Mouse (Mus musculus): Measurements from ENCODE around the gene Mgam.
A peak's percentile ranks its signal among the peaks of the same experiment; 100 is the strongest.
"Not testable (repeated sequence)": the region's sequence is repeated elsewhere in the genome, so short reads cannot be mapped to it uniquely, and the experiment has no call there.

Gene Mgam

GRCm38 (mm10) chr6:40628406-40629000, at the start of gene Mgam:
Gene Mgam (plus strand): TSS chr6:40628831.
- DNase-seq (ENCODE audit: low read depth), result no peak

DNA sequence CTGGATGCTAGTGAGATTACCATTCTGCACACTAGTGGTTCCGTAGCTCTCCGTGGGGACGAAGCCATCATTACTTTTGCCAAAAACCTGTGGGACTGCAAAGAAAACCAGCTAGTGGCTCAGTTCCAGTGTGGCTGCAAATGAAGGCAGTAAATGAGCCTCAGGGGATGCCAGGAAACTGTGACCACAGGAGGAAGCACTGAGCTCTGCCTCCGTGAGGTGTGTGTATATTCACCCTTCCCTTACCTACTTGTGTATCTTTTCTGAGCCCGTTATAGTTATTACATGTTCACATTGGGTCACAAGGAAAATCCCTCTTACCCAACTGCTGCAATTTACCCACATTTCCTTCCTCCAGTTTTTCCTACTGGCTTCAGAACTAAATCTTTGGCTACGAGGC, 44.3 kb upstream of the Mgam start:
- DNase-seq (ENCODE audit: low read depth), result no peak

- no peak for DNase-seq (ENCODE audit: low read depth)
Observed at GRCm38 (mm10) chr6:40585645-40586044, 43.0 kb upstream of the Mgam start, which contains the start of gene Clec5a. Gene Clec5a (minus strand): TSS chr6:40585821.

- DNase-seq (ENCODE audit: low read depth), result no peak
Observed at GRCm38 (mm10) chr6:40588346-40588745, 40.3 kb upstream of the Mgam start.

DNA sequence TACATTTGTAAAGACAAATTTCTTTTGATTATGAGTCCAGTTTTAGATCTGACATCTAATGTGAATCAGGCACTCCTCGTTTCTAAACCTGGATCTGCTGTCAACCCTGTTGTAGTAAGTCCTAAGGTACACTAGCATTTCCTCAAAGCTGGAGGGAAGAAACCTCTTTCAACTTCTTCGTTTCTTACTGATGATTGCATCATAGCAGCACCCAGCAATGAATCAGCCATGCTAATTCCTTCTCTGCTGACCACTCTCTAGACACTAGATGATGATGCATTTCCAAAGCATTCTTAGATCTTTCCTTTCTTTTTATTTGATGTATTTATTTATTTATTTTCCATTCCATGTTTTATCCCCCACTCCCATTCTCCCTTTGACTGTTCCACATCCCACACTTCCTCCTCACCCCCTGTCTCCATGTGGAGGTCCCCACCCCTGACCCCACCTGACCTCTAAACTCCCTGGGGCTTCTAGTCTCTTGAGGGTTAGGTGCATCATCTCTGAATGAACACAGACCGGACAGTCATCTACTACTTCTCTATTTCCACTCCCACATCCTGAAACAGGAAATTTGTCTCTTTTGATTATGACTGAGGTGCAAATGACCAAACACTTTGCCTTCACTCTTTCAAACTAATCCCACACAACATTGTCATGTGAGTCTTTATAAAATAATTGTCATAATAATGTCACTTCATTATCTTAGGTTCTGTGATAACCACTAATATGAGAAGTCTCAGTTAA, 33.7 kb upstream of the Mgam start:
- no peak for DNase-seq (ENCODE audit: low read depth)

GRCm38 (mm10) chr6:40598546-40598945, 30.1 kb upstream of the Mgam start:
- DNase-seq (ENCODE audit: low read depth), result not testable (repeated sequence)

DNA sequence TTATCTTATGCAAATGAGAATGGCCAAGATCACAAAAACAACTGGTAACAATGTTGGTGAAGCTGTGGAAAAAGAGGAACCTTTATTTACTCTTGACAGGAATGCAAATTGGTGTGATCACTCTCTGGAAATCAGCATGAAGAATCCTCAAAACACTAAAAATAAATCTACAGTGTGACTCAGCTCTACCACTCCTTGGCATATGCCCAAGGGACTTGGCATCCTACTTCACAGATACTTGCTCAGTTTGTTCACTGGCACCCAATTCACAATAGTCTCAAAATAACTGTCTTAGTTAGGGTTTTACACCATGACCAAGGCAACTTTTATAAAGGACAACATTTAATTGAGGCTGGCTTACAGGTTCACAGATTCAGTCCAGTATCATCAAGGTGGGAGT, 21.2 kb upstream of the Mgam start:
- no peak for DNase-seq (ENCODE audit: low read depth)

DNA sequence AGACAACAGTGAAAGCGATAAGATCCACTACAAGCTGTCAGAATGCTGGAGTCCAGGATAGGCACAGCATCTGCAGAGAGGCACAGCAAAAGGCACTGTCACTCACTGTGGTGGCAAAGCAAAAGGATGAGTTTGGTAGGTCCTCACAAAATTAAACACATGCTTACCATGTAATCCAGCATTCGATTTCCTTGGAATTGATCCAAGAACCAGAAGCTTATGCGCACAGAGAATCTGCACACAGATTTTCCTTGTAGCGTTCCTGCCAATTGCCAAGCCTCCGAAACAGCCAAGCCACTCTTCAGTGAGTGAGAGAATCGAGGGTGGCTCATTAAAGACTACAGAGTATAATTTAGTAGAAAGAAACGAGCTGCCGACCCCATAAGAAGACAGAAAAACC, 18.4 kb upstream of the Mgam start:
- DNase-seq (ENCODE audit: low read depth), result no peak

DNA sequence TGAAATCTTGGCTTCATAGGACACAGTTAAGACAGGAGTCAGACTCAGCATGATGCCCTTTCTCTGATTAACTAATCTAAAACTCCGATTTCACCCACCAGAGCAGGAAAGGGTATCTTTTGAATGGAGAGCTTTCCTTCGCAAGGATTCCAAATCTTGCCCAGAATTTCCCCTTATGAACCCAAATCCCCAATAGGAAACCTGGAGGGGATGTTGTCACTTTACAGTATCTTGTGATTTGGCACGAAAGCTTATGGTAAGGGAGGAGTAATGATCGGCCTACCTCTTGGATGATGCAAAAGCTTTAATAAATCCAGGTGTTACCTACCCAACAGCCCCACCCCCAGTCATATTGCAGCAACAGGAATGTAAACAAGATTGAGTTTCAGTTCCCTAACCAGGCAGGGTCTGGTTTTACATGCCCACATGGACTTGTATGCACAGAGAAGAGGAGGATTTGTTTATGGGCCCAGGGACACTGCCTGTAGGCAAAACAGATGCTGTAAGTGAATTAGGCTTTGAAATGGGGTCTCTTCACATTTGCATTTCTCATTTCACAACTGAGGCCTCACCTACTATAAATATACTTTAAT, 15.3 kb upstream of the Mgam start, which contains the start of gene Tas2r138:
Gene Tas2r138 (minus strand): TSS at position 51 of the 593 bp plus-strand sequence.
- DNase-seq (ENCODE audit: low read depth), result no peak

- peak; percentile 50 for DNase-seq (ENCODE audit: low read depth)
Observed at GRCm38 (mm10) chr6:40617965-40618364, 10.7 kb upstream of the Mgam start.

- DNase-seq (ENCODE audit: low read depth), result no peak
Observed at GRCm38 (mm10) chr6:40626111-40626510, 2.5 kb upstream of the Mgam start.

DNA sequence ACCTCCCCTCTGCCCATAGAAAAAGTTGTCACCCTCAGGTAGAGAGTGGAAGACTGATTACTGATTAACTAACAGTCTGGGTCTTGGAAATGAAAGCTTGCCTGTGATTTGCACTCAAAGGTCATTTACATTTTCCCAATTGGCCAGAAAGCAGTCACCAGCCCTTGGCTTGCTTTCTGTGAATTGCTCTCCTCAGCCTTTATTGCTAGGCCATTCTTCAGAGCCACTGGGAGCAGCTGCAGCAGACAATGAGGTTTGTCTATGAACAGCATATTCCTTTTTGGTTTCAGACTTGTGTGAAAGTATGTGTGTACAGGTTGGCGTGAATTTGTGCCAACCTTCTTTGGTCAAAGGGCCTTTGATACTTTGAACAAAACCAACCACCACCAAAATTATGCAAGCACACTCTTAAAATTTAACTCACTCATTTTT, 6.0 kb downstream of the Mgam start:
- no peak for DNase-seq (ENCODE audit: low read depth)

DNA sequence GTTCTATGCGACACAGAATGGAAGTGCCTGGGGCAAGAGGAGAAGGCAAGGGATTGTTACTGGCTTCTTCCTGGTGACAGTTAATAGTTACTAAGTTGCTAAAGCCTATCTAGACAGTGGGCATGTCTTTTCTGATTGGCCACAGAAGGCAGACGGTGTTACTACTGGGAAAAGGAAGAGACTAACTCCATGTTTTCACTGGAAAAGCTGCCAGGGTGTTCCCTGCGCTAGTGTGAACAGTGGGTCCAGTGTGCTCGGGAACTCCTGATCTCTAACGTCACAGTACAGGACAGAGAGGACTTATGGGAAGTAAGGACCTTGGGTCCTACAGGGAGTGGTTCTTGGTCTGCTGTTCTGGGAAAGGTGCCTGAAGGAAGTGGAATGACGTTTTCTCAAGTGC, 6.9 kb downstream of the Mgam start:
- DNase-seq (ENCODE audit: low read depth), result no peak

DNA sequence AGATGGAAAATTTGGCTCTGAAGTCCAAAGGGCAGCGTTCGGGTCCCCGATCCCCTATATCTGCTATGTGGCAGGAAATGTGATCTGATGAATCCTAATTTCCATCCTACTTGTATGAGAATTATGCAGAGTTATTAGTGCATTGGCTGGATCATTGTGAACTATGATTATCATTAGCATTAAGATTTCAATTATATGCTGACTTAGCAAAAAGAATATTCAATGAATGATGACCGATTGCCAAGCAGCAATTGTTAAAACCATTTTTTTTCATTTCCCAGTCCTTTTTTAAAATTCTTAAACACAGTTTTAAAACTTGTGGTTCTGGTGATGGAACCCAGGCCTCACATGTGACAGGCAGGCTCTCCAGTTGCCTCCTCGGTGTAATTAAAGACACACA, 9.1 kb downstream of the Mgam start:
- DNase-seq (ENCODE audit: low read depth), result no peak

- no peak for DNase-seq (ENCODE audit: low read depth)
Observed at GRCm38 (mm10) chr6:40640710-40641538, 12.3 kb downstream of the Mgam start.

GRCm38 (mm10) chr6:40645701-40646100, 17.1 kb downstream of the Mgam start:
- DNase-seq (ENCODE audit: low read depth), result no peak

DNA sequence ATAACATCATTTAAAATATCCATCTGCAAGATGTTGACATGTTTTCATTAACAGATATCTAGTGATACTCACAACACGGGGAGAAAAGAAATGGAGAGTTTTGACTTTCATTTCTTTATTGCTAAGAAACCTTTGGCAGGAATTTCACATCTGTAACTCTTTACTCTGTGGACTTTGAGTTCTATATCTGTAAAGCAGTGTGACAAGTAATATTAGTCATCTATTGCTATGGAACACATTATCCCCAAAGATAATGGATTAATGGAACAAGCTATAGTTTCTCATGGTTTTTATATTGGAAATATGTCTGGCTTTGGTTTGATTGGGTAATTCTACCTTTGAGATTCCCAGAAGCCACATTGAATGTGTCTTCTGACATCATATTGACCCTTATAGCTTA, 22.3 kb downstream of the Mgam start:
- DNase-seq (ENCODE audit: low read depth), result no peak

- no peak for DNase-seq (ENCODE audit: low read depth)
Observed at GRCm38 (mm10) chr6:40660930-40661329, 32.3 kb downstream of the Mgam start.

DNA sequence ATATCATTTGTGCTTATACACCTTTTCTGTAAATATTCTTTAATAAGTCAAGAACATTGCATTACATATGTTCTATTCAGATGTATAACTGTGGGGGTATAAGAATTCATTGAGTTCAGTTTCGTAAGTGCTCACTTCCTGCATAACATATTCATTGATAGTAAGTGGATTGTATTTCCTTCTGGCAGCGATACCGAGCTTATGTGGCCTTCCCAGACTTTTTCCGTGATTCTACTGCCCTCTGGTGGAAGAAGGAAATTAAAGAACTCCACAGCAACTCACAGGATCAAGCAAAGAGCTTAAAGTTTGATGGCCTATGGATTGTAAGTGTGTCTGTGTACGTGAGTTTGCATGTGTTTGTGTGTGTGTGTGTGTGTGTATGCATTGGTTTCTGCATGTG, 60.5 kb downstream of the Mgam start:
- DNase-seq (ENCODE audit: low read depth), result peak; percentile 75

DNA sequence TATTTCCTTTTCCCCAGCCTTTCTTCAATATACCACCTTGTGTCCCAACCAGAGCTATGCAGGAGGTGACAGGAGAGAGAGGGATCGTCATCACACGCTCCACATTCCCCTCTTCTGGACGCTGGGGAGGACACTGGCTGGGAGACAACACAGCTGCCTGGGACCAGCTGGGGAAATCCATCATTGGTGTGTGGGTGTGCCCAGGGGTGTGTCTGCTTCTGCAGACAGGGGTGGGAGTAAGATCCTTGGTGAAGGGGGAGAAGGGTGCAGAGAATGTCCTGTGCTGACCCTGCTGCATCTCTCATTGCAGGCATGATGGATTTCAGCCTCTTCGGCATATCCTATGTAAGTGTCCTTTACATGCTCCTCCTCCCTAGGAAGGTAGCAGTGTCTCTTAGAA, 63.4 kb downstream of the Mgam start:
- DNase-seq (ENCODE audit: low read depth), result not testable (repeated sequence)

DNA sequence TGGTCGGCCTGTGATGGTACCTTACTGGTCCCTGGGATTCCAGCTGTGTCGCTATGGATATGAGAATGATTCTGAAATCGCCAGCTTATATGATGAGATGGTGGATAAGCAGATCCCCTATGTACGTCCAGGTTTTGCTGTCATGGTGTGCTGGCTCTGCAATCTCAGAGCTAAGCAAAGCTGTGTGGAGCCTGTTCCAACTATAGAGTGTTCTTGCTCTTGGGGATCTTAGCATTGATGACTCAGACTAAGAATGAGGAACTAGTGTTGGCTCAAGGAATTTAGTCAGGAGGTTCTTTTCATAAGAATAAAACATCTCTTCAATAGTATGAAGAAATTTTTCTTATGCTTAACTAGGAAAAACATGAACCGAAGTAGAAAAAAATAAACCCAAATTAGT, 84.9 kb downstream of the Mgam start:
- not testable (repeated sequence) for DNase-seq (ENCODE audit: low read depth)

- DNase-seq (ENCODE audit: low read depth), result no peak
Observed at GRCm38 (mm10) chr6:40715705-40716104, 87.1 kb downstream of the Mgam start.
